Mouse (Mus musculus): Measurements from ENCODE around the gene Xpr1.

DNA sequence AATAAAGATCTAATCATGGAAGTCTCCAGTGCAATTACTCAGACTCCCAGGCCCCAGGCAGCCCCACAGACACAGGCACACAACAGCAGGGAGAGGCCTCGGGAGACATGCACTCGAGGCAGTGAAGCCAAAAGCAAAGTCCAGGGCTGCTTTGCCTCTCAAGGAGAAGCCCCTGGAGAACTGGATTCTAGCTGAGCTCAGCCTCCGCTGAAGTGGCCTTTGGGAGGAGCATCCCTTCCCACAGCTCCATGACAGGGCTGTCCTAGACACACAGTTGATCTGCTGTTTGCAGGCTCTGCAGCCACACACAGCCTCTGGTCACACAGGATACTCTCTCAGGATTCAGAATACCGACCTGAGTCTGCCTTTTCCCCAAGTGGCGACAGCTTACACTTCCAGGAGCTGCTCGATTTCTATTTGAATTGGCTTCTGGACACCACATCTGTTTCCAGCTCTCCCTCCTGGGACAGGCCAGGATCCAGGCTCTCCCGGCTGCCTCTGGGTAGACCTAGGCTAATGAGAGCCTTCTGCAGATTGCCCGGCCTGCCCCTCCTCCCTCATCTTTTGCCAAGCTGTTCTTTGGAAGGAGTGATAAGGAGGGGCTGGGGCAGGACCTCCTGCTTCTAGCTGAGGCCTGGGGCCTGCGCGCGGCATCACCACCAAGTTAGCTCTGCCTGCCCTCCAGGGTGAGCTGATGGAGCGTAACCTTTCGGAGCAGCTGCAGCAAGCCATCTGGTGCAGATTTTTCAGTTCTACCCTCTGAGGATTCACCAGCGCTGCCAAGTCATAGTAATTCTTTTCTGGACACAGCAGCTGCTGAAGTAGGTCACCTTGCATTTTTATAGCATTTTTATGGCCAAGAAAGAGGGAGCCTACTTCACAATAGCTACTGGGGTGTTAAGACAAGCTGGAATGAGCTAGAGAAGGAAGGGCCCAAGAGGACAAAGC lies 187.5 kb downstream of the Xpr1 start:
- TF ChIP-seq POLR2A (IDR thresholded peaks at IDR 0.05; ENCODE audit: insufficient read depth, low read depth, low read length) (no peak), CTCF (IDR thresholded peaks at IDR 0.05) (no peak)

Measured in heart, adult 2 months (tissue).